Mouse (Mus musculus) lung, adult 2 months (tissue): ENCODE data around the gene App.

Experiments used
- CTCF ChIP-seq: fragments of 200-500 bp; IDR thresholded peaks from 2 replicates; pipeline ENCODE4 v1.5.1; 2011; ENCODE audit warnings: mild to moderate bottlenecking, low read length, control low read depth; ENCODE audit not compliant: insufficient read depth
- POLR2A ChIP-seq: fragments of 200-500 bp; IDR thresholded peaks from 2 replicates; pipeline ENCODE4 v1.6.1; 2011; ENCODE audit warnings: low read depth, mild to moderate bottlenecking, control low read depth, low read length, borderline replicate concordance; ENCODE audit errors: extremely low read depth

GRCm38 (mm10) chr16:85072624-85073023 lies 100.9 kb downstream of the App start:
- TF ChIP-seq CTCF (no peak), POLR2A (no peak)
